Mouse (Mus musculus) megakaryocyte, embryonic 14.5 days (primary cell): Measurements from ENCODE around the gene Cwc22. TPM values are rescaled to one million over a fixed set of nuclear protein-coding genes. Genes with fewer than 3 reads are reported as not detected.

Source experiments
- H3K27me3 ChIP-seq: replicated peaks from 2 replicates; pipeline ENCODE3; 2012; ENCODE audit warnings: inconsistent platforms
- H3K36me3 ChIP-seq: replicated peaks from 2 replicates; pipeline ENCODE3; 2012; ENCODE audit warnings: low read length, inconsistent platforms, mixed read lengths
- H3K4me1 ChIP-seq: 2 replicates; pipeline ENCODE4 v1.6.1; 2012; ENCODE audit warnings: inconsistent platforms
- H3K4me3 ChIP-seq: replicated peaks from 2 replicates; pipeline ENCODE3; 2012; ENCODE audit warnings: moderate library complexity, mild to moderate bottlenecking, inconsistent platforms
- H3K9me3 ChIP-seq: 2 replicates; pipeline ENCODE4 v1.6.1; 2012; ENCODE audit warnings: inconsistent platforms
- FLI1 ChIP-seq: IDR thresholded peaks from 2 replicates; pipeline ENCODE4 v1.6.1; 2012; ENCODE audit warnings: low read length, inconsistent platforms, mixed read lengths
- GATA1 ChIP-seq: IDR thresholded peaks from 3 replicates; pipeline ENCODE4 v1.6.1; 2012; ENCODE audit warnings: mixed read lengths, low read length, inconsistent platforms, borderline replicate concordance
- polyA plus RNA-seq: library from polyadenylated mRNA; stranded (reverse); fragments of >175 nt; gene quantifications from 2 replicates; pipeline ENCODE4 v1.2.3, GENCODE M21; 2012; ENCODE audit warnings: low replicate concordance; ENCODE audit not compliant: insufficient read depth

Gene Cwc22
- polyA plus RNA-seq: 1.4 and 32.2 TPM in 2 replicates

GRCm38 (mm10) chr2:77945596-77946485 lies at the start of gene Cwc22:
Cwc22 (minus strand) TSS chr2:77946375.
- Histone ChIP-seq H3K27me3 (peaks cover 6% of the 10 kb centered on the region), H3K9me3 (peaks cover 22% of the 10 kb centered on the region), H3K4me3 (peak within 1 kb of the TSS; percentile 85), H3K36me3 (peaks cover 22% of the 10 kb centered on the region), H3K4me1 (peaks cover 38% of the 10 kb centered on the region)
- TF ChIP-seq FLI1 (peak; percentile 99), GATA1 (0 out of 3 replicates have a peak, but pooled peaks have one; percentile 34)

GRCm38 (mm10) chr2:77993727-77994401 lies 47.7 kb upstream of the Cwc22 start:
- Histone ChIP-seq H3K36me3 (no peaks in the 10 kb centered on the region), H3K4me1 (peaks cover 43% of the 10 kb centered on the region), H3K9me3 (no peaks in the 10 kb centered on the region), H3K27me3 (no peaks in the 10 kb centered on the region), H3K4me3 (peak overlapping the region; percentile 2)
- 0 out of 2 replicates have a peak, but pooled peaks have one; percentile 47 for TF ChIP-seq FLI1
- TF ChIP-seq GATA1: no peak; the same call in 2 of the 3 replicates

GRCm38 (mm10) chr2:77992951-77993604 lies 46.9 kb upstream of the Cwc22 start:
- H3K27me3 ChIP-seq: no peaks in the 10 kb centered on the region
- H3K4me3 ChIP-seq: no peak overlapping the region
- TF ChIP-seq GATA1 (no peak), FLI1 (no peak; the same call in 1 of the 2 replicates)
- no peaks in the 10 kb centered on the region for H3K36me3 ChIP-seq
- H3K4me1 ChIP-seq: peaks cover 43% of the 10 kb centered on the region
- H3K9me3 ChIP-seq: no peaks in the 10 kb centered on the region

- Histone ChIP-seq H3K36me3 (no peaks in the 10 kb centered on the region), H3K4me1 (peaks cover 46% of the 10 kb centered on the region), H3K27me3 (no peaks in the 10 kb centered on the region), H3K4me3 (no peak overlapping the region), H3K9me3 (0 out of 2 replicates have a peak, but pooled peaks cover 2% of the 10 kb centered on the region)
- 0 out of 2 replicates have a peak, but pooled peaks have one; percentile 1 for TF ChIP-seq FLI1
- TF ChIP-seq GATA1: no peak
These were observed 44.6 kb upstream of the Cwc22 start for GRCm38 (mm10) chr2:77990820-77991219.

GRCm38 (mm10) chr2:77990121-77990520 lies 43.9 kb upstream of the Cwc22 start:
- Histone ChIP-seq H3K36me3 (no peaks in the 10 kb centered on the region), H3K27me3 (no peaks in the 10 kb centered on the region), H3K4me1 (peaks cover 46% of the 10 kb centered on the region), H3K9me3 (0 out of 2 replicates have a peak, but pooled peaks cover 2% of the 10 kb centered on the region), H3K4me3 (no peak overlapping the region)
- peak; percentile 31; the same call in 1 of the 2 replicates for TF ChIP-seq FLI1
- no peak for TF ChIP-seq GATA1

- no peaks in the 10 kb centered on the region for H3K36me3 ChIP-seq
- H3K4me1 ChIP-seq: peaks cover 40% of the 10 kb centered on the region
- 0 out of 2 replicates have a peak, but pooled peaks cover 2% of the 10 kb centered on the region for H3K9me3 ChIP-seq
- H3K27me3 ChIP-seq: no peaks in the 10 kb centered on the region
- no peak overlapping the region for H3K4me3 ChIP-seq
- TF ChIP-seq GATA1 (no peak; the same call in 2 of the 3 replicates), FLI1 (peak; percentile 44; the same call in 1 of the 2 replicates)
These were observed 43.2 kb upstream of the Cwc22 start for GRCm38 (mm10) chr2:77989390-77989789.

- H3K4me3 ChIP-seq: no peak overlapping the region
- H3K4me1 ChIP-seq: peaks cover 14% of the 10 kb centered on the region
- H3K36me3 ChIP-seq: no peaks in the 10 kb centered on the region
- TF ChIP-seq FLI1: 0 out of 2 replicates have a peak, but pooled peaks have one; percentile 40
- no peak for TF ChIP-seq GATA1
- peaks cover 10% of the 10 kb centered on the region for H3K9me3 ChIP-seq
- peaks cover 2% of the 10 kb centered on the region for H3K27me3 ChIP-seq
These were observed 40.0 kb upstream of the Cwc22 start for GRCm38 (mm10) chr2:77985991-77986730.

- Histone ChIP-seq H3K36me3 (no peaks in the 10 kb centered on the region), H3K4me3 (no peak overlapping the region), H3K4me1 (peaks cover 9% of the 10 kb centered on the region), H3K9me3 (peaks cover 18% of the 10 kb centered on the region), H3K27me3 (peaks cover 5% of the 10 kb centered on the region)
- TF ChIP-seq FLI1: peak; percentile 60; the same call in 1 of the 2 replicates
- no peak for TF ChIP-seq GATA1
These were observed 38.0 kb upstream of the Cwc22 start for GRCm38 (mm10) chr2:77984209-77984608.

- H3K4me3 ChIP-seq: no peak overlapping the region
- no peaks in the 10 kb centered on the region for H3K36me3 ChIP-seq
- TF ChIP-seq FLI1: no peak; the same call in 1 of the 2 replicates
- no peak for TF ChIP-seq GATA1
- peaks cover 31% of the 10 kb centered on the region for H3K9me3 ChIP-seq
- peaks cover 3% of the 10 kb centered on the region for H3K4me1 ChIP-seq
- H3K27me3 ChIP-seq: peaks cover 5% of the 10 kb centered on the region
These were observed 35.7 kb upstream of the Cwc22 start for GRCm38 (mm10) chr2:77981826-77982225.
